Mouse (Mus musculus) heart, embryonic 14.5 days (tissue): ENCODE results near the gene Itprid2. TPM values are rescaled to one million over a fixed set of nuclear protein-coding genes. Genes with fewer than 3 reads are reported as not detected.

Experiments
- ATAC-seq: fragments of 200-750 bp; cut with Nextera tagmentation; 2 replicates; pipeline ENCODE4 v1.8.0; 2017; ENCODE audit warnings: low read depth, moderate TSS enrichment; ENCODE audit not compliant: insufficient number of reproducible peaks, insufficient read depth, low FRiP score
- H3K27ac ChIP-seq, 2 experiments: fragments of 200-500 bp in 1 of 2; fragments of 300-500 bp in 1 of 2; sonication (generic) in 1 of 2; replicated peaks in 1 of 2; 2 replicates each; pipeline ENCODE4 v1.5.1; 2012 to 2014; ENCODE audit warnings: low read depth in 2 of 2, low read length in 2 of 2, control low read depth in 1 of 2, mild to moderate bottlenecking in 1 of 2, mixed read lengths in 1 of 2; ENCODE audit not compliant: control insufficient read depth in 1 of 2, insufficient read depth in 1 of 2
- H3K27me3 ChIP-seq: fragments of 300-500 bp; sonication (generic); 2 replicates; pipeline ENCODE4 v1.6.1; 2014; ENCODE audit warnings: mild to moderate bottlenecking, low read length, control low read depth; ENCODE audit not compliant: control insufficient read depth, insufficient read depth
- H3K36me3 ChIP-seq: fragments of 300-500 bp; sonication (generic); 2 replicates; pipeline ENCODE4 v1.6.1; 2014; ENCODE audit warnings: mild to moderate bottlenecking, control low read depth, low read length, mixed read lengths; ENCODE audit not compliant: control insufficient read depth, insufficient read depth
- H3K4me1 ChIP-seq, 2 experiments: fragments of 200-500 bp in 1 of 2; fragments of 300-500 bp in 1 of 2; sonication (generic) in 1 of 2; 2 replicates each; pipeline ENCODE4 v1.6.1; 2012 to 2014; ENCODE audit warnings: low read length in 2 of 2, control low read depth in 1 of 2, mixed read lengths in 1 of 2; ENCODE audit not compliant: control insufficient read depth in 2 of 2, insufficient read depth in 2 of 2
- H3K4me2 ChIP-seq: fragments of 300-500 bp; sonication (generic); 2 replicates; pipeline ENCODE4 v1.6.1; 2014; ENCODE audit warnings: mild to moderate bottlenecking, low read length
- H3K4me3 ChIP-seq, 2 experiments: fragments of 200-500 bp in 1 of 2; fragments of 300-500 bp in 1 of 2; sonication (generic) in 1 of 2; 2 replicates each; pipeline ENCODE4 v1.5.1; 2012 to 2014; ENCODE audit warnings: low read length in 2 of 2, mild to moderate bottlenecking in 2 of 2, control low read depth in 1 of 2, low read depth in 1 of 2, moderate library complexity in 1 of 2; ENCODE audit not compliant: control insufficient read depth in 1 of 2, insufficient read depth in 1 of 2
- H3K9ac ChIP-seq: fragments of 300-500 bp; sonication (generic); 2 replicates; pipeline ENCODE4 v1.6.1; 2014; ENCODE audit warnings: mild to moderate bottlenecking, low read length
- H3K9me3 ChIP-seq: fragments of 300-500 bp; sonication (generic); 2 replicates; pipeline ENCODE4 v1.6.1; 2016; ENCODE audit warnings: low read length, control low read depth; ENCODE audit not compliant: control insufficient read depth
- WGBS: fragments of 180-500 bp; shearing (Covaris S2); extraction: QIAGEN DNeasy Blood & Tissue Kit; methylation state at CpG from one replicate; pipeline ENCODE4 v1.1.7; 2014; 5-methylcytosine and 5-hydroxymethylcytosine counted together
- polyA plus RNA-seq: library from polyadenylated mRNA; unstranded; fragments of >200 nt; fragmentation: Nextera tagmentation; extraction: Ambion mirVana; gene quantifications from 2 replicates; pipeline ENCODE4 v1.2.1, GENCODE M21; 2014

Itprid2 gene
- polyA plus RNA-seq, 1 experiment from 2014 or later, result 11.1 TPM

DNA sequence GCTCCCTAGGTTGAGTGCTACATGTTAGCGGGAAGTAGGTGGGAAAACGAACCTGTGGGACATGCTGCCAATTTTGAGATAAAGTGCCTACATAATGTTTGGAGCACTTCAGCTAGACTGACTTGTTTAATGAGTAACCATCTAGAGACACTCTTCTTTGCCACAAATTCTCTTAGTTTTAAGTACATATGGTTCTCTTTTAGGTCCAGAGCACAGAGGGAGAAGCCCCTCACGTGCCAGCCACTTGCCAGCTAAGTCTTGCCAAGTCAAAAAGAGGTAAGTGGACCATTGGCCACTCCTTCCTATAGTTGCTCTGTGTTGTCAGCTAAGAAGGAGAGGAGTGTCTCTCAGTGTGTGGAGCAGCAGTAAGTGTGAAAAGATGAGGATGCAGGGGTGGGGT is 16.0 kb downstream of the Itprid2 start:
- Histone ChIP-seq H3K4me3 (no peak overlapping the region), H3K36me3 (peaks cover 36% of the 10 kb centered on the region), H3K27ac (no peak overlapping the region), H3K4me1 (peaks cover 4 to 12% of the 10 kb centered on the region in 2 experiments; a peak in 2 of 4 replicates), H3K4me2 (no peak overlapping the region), H3K9me3 (no peaks in the 10 kb centered on the region), H3K9ac (no peak overlapping the region), H3K27me3 (no peaks in the 10 kb centered on the region)
- ATAC-seq, result no peak
- WGBS, result 81% methylated on average over 3 of the region's 3 CpGs

DNA sequence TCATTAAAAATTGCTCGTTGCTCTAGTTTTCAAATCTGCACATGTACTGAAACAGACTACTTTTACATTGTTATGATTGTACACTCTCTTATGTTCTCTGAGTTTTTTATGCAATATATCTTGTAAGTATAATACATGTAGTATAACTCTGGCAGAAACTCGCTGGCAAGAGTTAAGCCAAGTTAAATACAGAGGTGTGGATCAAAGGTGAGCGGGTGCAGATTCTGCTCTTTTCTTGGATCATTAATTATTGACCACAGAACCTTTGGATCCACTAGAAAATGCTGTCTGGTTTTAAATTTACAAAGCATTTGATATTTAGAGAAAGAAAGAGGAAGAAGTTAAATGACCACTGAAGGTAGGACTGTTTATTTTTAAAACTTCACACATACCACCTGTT is 16.5 kb downstream of the Itprid2 start:
- H3K36me3 ChIP-seq, result peaks cover 40% of the 10 kb centered on the region
- no peaks in the 10 kb centered on the region for H3K27me3 ChIP-seq
- no peak for ATAC-seq
- no peak overlapping the region for H3K9ac ChIP-seq
- peaks cover 4 to 12% of the 10 kb centered on the region in 2 experiments; a peak in 2 of 4 replicates for H3K4me1 ChIP-seq
- H3K9me3 ChIP-seq, result no peaks in the 10 kb centered on the region
- no peak overlapping the region for H3K4me2 ChIP-seq
- H3K27ac ChIP-seq, result no peak overlapping the region
- no peak overlapping the region for H3K4me3 ChIP-seq
- WGBS, result 89% methylated on average over 3 of the region's 3 CpGs

DNA sequence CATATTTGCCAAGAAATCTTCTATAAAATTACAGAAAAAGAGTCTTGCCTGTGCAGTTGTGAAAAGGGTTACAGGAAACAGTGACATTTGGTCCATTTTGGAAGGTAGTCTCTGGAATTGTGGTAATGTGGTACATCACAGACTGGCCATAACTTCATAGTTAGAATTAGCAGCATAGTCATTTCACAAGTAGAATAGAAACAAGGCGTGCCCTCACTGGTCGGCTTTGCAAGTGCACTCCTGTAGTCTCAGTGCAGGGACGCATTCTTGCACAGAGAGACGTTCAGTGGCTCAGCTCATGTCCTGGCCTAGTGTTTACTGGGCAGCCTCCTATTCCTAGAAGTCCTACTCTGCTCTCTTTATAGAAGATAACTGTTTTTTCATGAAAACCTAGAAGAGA is 17.4 kb downstream of the Itprid2 start:
- no peak overlapping the region for H3K4me2 ChIP-seq
- WGBS, result 85% methylated on average over 4 of the region's 4 CpGs
- no peak overlapping the region for H3K27ac ChIP-seq
- no peak for ATAC-seq
- no peak overlapping the region for H3K9ac ChIP-seq
- peaks cover 48% of the 10 kb centered on the region for H3K36me3 ChIP-seq
- H3K9me3 ChIP-seq, result no peaks in the 10 kb centered on the region
- 0 out of 4 replicates have a peak, but pooled peaks cover 0 to 8% of the 10 kb centered on the region in 2 experiments for H3K4me1 ChIP-seq
- H3K4me3 ChIP-seq, result no peak overlapping the region
- H3K27me3 ChIP-seq, result no peaks in the 10 kb centered on the region

DNA sequence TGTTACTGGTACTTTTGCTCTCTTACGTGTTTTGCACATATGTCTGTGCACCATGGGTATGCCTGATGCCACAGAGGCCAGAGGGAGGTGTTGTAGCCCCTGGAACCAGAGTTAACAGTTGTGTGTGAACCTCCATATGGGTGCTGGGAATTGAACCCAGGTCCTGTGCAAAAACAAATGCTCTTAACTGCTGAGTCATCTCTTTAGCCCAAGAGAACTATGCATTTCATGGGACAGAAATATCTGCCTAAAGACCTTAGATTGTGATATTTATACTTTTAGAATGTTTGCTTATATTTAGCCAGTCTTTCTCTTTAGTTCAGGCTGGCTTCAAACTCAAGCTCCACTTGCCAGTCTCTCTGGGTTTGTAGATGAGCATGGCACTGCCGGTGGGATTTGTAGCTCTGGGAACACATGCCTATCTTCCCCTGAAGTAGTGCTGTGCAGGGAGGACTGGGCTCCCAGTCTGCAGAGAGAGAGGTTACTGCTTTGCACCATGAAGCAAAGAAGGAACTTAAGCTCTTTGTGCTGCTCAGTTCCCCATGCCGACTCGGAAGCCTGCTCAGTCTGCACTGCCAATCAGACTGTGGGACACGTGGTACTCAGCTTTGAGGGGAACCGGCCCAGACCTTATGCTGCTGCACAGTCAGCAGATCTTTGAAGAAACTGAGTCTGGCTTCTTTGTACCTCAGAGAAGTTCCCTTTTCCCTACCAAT is 18.1 kb downstream of the Itprid2 start:
- no peak for ATAC-seq
- no peaks in the 10 kb centered on the region for H3K9me3 ChIP-seq
- H3K4me3 ChIP-seq, result no peak overlapping the region
- peaks cover 56% of the 10 kb centered on the region for H3K36me3 ChIP-seq
- no peak overlapping the region for H3K9ac ChIP-seq
- H3K27me3 ChIP-seq, result no peaks in the 10 kb centered on the region
- H3K4me1 ChIP-seq, result 0 out of 4 replicates have a peak, but pooled peaks cover 0 to 3% of the 10 kb centered on the region in 2 experiments
- H3K4me2 ChIP-seq, result no peak overlapping the region
- H3K27ac ChIP-seq, result no peak overlapping the region
- 72% methylated on average over 6 of the region's 6 CpGs for WGBS

DNA sequence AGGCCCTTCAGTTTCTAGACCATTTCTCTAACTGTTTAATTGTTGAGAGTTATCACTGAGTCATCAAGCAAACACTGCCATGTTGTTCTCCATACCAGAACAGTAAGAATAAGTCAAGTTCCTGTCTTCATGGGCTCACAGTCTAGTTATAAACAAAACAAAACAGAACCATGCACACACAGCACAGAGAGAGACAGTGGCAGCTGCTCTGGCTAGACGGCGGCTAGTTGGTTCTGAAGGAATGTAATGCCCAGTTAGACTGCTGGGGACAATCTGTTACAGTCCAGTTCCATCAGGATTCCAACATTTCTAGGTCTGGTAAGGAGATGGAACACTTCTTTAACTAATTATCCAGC is 18.6 kb downstream of the Itprid2 start:
- H3K9ac ChIP-seq, result no peak overlapping the region
- H3K4me3 ChIP-seq, result no peak overlapping the region
- no peaks in the 10 kb centered on the region for H3K4me1 ChIP-seq
- no peak overlapping the region for H3K4me2 ChIP-seq
- 84% methylated on average over 2 of the region's 2 CpGs for WGBS
- H3K27me3 ChIP-seq, result no peaks in the 10 kb centered on the region
- peaks cover 61% of the 10 kb centered on the region for H3K36me3 ChIP-seq
- H3K9me3 ChIP-seq, result no peaks in the 10 kb centered on the region
- H3K27ac ChIP-seq, result no peak overlapping the region
- no peak for ATAC-seq

DNA sequence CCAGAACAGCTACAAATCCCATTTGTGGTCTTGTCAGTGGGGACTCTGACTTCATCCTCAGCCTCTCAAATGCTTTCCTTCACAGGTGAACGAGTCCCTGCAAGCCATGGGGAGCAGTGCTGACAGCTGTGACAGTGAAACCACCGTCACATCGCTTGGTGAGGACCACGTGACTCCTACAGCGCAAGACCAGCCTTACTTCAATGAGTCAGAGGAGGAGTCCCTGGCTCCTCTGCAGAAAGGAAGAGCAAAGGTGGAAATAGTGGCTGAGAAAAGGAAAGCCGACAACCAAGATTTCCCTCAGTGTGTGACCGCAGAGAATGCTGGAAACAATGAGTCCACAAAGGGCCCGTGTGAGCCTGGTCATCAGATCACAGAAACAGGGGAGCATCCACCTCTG is 21.9 kb downstream of the Itprid2 start:
- no peak for ATAC-seq
- Histone ChIP-seq H3K27me3 (no peaks in the 10 kb centered on the region), H3K4me1 (no peaks in the 10 kb centered on the region), H3K27ac (no peak overlapping the region), H3K9me3 (no peaks in the 10 kb centered on the region), H3K4me2 (no peak overlapping the region), H3K4me3 (no peak overlapping the region), H3K9ac (no peak overlapping the region), H3K36me3 (peaks cover 85% of the 10 kb centered on the region)
- 72% methylated on average over 8 of the region's 8 CpGs for WGBS

DNA sequence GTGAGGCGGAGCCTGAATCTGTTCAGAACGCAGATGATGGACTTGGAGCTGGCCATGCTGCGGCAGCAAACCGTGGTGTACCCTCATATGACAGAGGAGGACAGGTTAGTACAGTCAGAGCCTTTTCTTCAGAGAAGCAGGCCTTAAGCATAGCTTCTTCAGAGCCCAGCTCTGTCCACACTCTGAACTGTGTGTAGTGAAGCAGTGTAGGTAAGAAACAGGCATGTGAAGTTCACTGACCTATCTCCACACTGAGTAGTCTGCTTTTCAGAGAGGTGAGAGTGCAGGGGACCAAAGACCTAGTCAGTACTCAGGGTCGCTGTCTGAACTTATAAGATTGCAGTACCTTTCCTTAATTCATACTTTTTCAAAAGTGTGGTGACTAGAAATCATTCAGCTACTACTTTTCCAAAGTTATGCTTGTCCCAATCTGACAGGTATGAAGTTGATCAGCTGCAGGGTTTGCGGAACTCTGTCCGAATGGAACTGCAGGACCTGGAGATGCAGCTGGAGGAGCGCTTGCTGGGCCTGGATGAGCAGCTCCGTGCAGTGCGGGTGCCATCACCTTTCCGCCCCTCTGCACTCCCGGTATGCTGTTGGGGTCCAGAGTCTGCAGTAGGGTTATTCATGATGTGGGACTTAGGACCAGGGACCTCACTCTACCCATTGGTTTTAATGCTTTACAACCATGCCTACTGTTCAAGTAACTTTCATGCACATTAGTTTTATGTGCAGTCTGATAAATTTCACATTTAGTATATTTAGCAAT is 25.4 kb downstream of the Itprid2 start:
- Histone ChIP-seq H3K27ac (no peak overlapping the region), H3K4me1 (no peaks in the 10 kb centered on the region), H3K4me2 (no peak overlapping the region), H3K9ac (no peak overlapping the region), H3K9me3 (no peaks in the 10 kb centered on the region), H3K36me3 (peaks cover 86% of the 10 kb centered on the region), H3K4me3 (no peak overlapping the region), H3K27me3 (no peaks in the 10 kb centered on the region)
- ATAC-seq, result no peak
- 91% methylated on average over 12 of the region's 12 CpGs for WGBS
